8 mouse cellular contexts compared by ENCODE assay signal in the genomic region with DNA sequence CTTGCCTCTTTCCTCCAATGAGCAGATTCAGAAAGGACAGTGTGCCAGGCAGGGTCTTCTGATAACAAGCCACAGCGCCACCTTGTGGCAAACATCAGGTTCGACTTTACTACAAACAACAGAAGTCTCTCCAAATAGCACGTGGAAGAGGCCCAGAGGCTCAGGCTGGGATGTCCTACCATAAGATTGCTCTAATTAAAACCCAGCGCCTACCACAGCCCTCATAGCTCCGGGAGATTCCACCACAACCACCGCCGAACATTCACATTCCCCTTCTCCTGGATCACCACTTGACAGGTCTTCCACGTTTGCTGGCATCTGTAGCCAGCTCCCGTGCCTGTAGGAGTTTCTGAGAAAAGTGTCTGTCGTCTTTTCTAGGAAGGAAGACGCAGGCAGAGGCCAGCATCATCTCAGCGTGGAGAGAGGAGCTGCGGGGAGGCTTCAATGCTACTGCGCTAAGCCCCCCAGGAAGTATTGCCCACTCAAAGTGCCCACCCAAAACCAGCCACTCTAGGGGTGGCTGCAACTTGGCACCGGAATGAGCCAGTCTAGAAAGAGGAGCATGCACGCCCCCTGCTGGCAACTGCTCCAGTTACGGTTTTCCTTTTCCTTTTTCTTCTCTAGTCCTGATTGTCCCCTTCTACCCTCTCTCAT. TPM values are rescaled to one million over a fixed set of nuclear protein-coding genes. Genes with fewer than 3 reads are reported as not detected.
DNase-seq lines count a peak whose midpoint lies in the region; ATAC-seq lines count a peak whose summit lies in the region.

No protein-coding gene starts in this region.

- peak; percentile 83 for DNase-seq in CD4-positive helper T cell, adult 2 months (ENCODE audit: low read depth, low spot score)
- peak; percentile 74 for DNase-seq in adrenal gland, postnatal 25 days
- peak; percentile 83 for DNase-seq in neural tube, embryonic 11.5 days (ENCODE audit: low spot score)

- H3K27ac ChIP-seq in embryonic facial prominence, embryonic 12.5 days, result peak overlapping the region; percentile 38; the same call in 1 of the 2 replicates
- H3K27ac ChIP-seq in heart, embryonic 12.5 days (ENCODE audit: poor library complexity, severe bottlenecking), result peak overlapping the region; percentile 23; the same call in 1 of the 2 replicates
- H3K27ac ChIP-seq in kidney, embryonic 15.5 days, result peak overlapping the region; percentile 70
- peak overlapping the region; percentile 90 for H3K27ac ChIP-seq in liver, embryonic 15.5 days (replicated peaks)
- 0 out of 2 replicates have a peak overlapping the region, but pooled peaks have one; percentile 4 for H3K27ac ChIP-seq in neural tube, embryonic 11.5 days (ENCODE audit: low read depth, low read length)
- no peak overlapping the region; the same call in 1 of the 2 replicates for H3K27ac ChIP-seq in stomach, embryonic 16.5 days (ENCODE audit: low read length)

- H3K4me3 ChIP-seq in embryonic facial prominence, embryonic 12.5 days, result peak overlapping the region; percentile 13; the same call in 1 of the 2 replicates
- peak overlapping the region; percentile 23 for H3K4me3 ChIP-seq in heart, embryonic 12.5 days
- peak overlapping the region; percentile 22; the same call in 1 of the 2 replicates for H3K4me3 ChIP-seq in kidney, embryonic 15.5 days (replicated peaks)
- H3K4me3 ChIP-seq in liver, embryonic 15.5 days (replicated peaks), result peak overlapping the region; percentile 46
- peak overlapping the region; percentile 12; the same call in 1 of the 2 replicates for H3K4me3 ChIP-seq in neural tube, embryonic 11.5 days (ENCODE audit: low read depth, low read length)
- H3K4me3 ChIP-seq in stomach, embryonic 16.5 days (replicated peaks; ENCODE audit: low read length), result peak overlapping the region; percentile 24

- H3K9me3 ChIP-seq in embryonic facial prominence, embryonic 12.5 days, result no peaks in the 10 kb centered on the region
- no peaks in the 10 kb centered on the region for H3K9me3 ChIP-seq in heart, embryonic 12.5 days (replicated peaks)
- no peaks in the 10 kb centered on the region for H3K9me3 ChIP-seq in kidney, embryonic 15.5 days (replicated peaks)
- H3K9me3 ChIP-seq in liver, embryonic 15.5 days (replicated peaks), result no peaks in the 10 kb centered on the region
- H3K9me3 ChIP-seq in neural tube, embryonic 11.5 days (ENCODE audit: control insufficient read depth, low read length), result no peaks in the 10 kb centered on the region
- H3K9me3 ChIP-seq in stomach, embryonic 16.5 days (replicated peaks; ENCODE audit: control insufficient read depth, low read length), result no peaks in the 10 kb centered on the region

- no peaks in the 10 kb centered on the region for H3K27me3 ChIP-seq in embryonic facial prominence, embryonic 12.5 days
- no peaks in the 10 kb centered on the region for H3K27me3 ChIP-seq in heart, embryonic 12.5 days (replicated peaks)
- H3K27me3 ChIP-seq in kidney, embryonic 15.5 days, result no peaks in the 10 kb centered on the region
- H3K27me3 ChIP-seq in liver, embryonic 15.5 days, result no peaks in the 10 kb centered on the region; the same call in 1 of the 2 replicates
- H3K27me3 ChIP-seq in neural tube, embryonic 11.5 days (ENCODE audit: control insufficient read depth, insufficient read depth, low read length), result no peaks in the 10 kb centered on the region
- H3K27me3 ChIP-seq in stomach, embryonic 16.5 days (ENCODE audit: control insufficient read depth, insufficient read depth, low read length), result no peaks in the 10 kb centered on the region

- peaks cover 15% of the 10 kb centered on the region for H3K4me1 ChIP-seq in embryonic facial prominence, embryonic 12.5 days
- peaks cover 52% of the 10 kb centered on the region for H3K4me1 ChIP-seq in heart, embryonic 12.5 days (replicated peaks)
- H3K4me1 ChIP-seq in kidney, embryonic 15.5 days, result peaks cover 43% of the 10 kb centered on the region
- peaks cover 54% of the 10 kb centered on the region for H3K4me1 ChIP-seq in liver, embryonic 15.5 days (replicated peaks)
- H3K4me1 ChIP-seq in neural tube, embryonic 11.5 days (ENCODE audit: control insufficient read depth, insufficient read depth, low read length), result peaks cover 6% of the 10 kb centered on the region; the same call in 1 of the 2 replicates
- peaks cover 16% of the 10 kb centered on the region; the same call in 1 of the 2 replicates for H3K4me1 ChIP-seq in stomach, embryonic 16.5 days (ENCODE audit: control insufficient read depth, insufficient read depth, low read length)

- no peak overlapping the region for H3K9ac ChIP-seq in embryonic facial prominence, embryonic 12.5 days
- H3K9ac ChIP-seq in heart, embryonic 12.5 days, result peak overlapping the region; percentile 23; the same call in 1 of the 2 replicates
- no peak overlapping the region for H3K9ac ChIP-seq in kidney, embryonic 15.5 days
- peak overlapping the region; percentile 45 for H3K9ac ChIP-seq in liver, embryonic 15.5 days
- peak overlapping the region; percentile 39; the same call in 1 of the 2 replicates for H3K9ac ChIP-seq in neural tube, embryonic 11.5 days (ENCODE audit: low read length)
- peak overlapping the region; percentile 54 for H3K9ac ChIP-seq in stomach, embryonic 16.5 days (ENCODE audit: low read length)

- peak overlapping the region; percentile 44 for H3K4me2 ChIP-seq in embryonic facial prominence, embryonic 12.5 days (replicated peaks)
- H3K4me2 ChIP-seq in heart, embryonic 12.5 days, result peak overlapping the region; percentile 73
- H3K4me2 ChIP-seq in kidney, embryonic 15.5 days, result peak overlapping the region; percentile 60
- peak overlapping the region; percentile 79 for H3K4me2 ChIP-seq in liver, embryonic 15.5 days
- peak overlapping the region; percentile 31 for H3K4me2 ChIP-seq in neural tube, embryonic 11.5 days (ENCODE audit: low read depth)
- H3K4me2 ChIP-seq in stomach, embryonic 16.5 days (ENCODE audit: low read depth, low read length), result peak overlapping the region; percentile 53

- WGBS in embryonic facial prominence, embryonic 12.5 days, result 7% methylated on average over 17 of the region's 17 CpGs
- WGBS in heart, embryonic 12.5 days, result 6% methylated on average over 17 of the region's 17 CpGs
- 10% methylated on average over 17 of the region's 17 CpGs for WGBS in kidney, embryonic 15.5 days
- WGBS in liver, embryonic 15.5 days (ENCODE audit: insufficient replicate concordance), result 2% methylated on average over 17 of the region's 17 CpGs
- WGBS in neural tube, embryonic 11.5 days, result 11% methylated on average over 17 of the region's 17 CpGs
- WGBS in stomach, embryonic 16.5 days, result 13% methylated on average over 17 of the region's 17 CpGs

- no peak for ATAC-seq in embryonic facial prominence, embryonic 12.5 days (ENCODE audit: insufficient number of reproducible peaks, insufficient read depth, low FRiP score, low TSS enrichment)
- no peak for ATAC-seq in heart, embryonic 12.5 days (ENCODE audit: insufficient number of reproducible peaks, low FRiP score)
- no peak; the same call in 1 of the 2 replicates for ATAC-seq in kidney, embryonic 15.5 days (replicated peaks; ENCODE audit: low FRiP score)
- 0 out of 2 replicates have a peak, but pooled peaks have one; percentile 5 for ATAC-seq in liver, embryonic 15.5 days (ENCODE audit: insufficient read depth)
- 0 out of 2 replicates have a peak, but pooled peaks have one; percentile 8 for ATAC-seq in neural tube, embryonic 11.5 days (ENCODE audit: insufficient read depth, low FRiP score, low TSS enrichment)
- ATAC-seq in stomach, embryonic 16.5 days (ENCODE audit: insufficient read depth, low FRiP score), result peak; percentile 0; the same call in 1 of the 2 replicates

- H3K36me3 ChIP-seq in embryonic facial prominence, embryonic 12.5 days, result no peaks in the 10 kb centered on the region
- H3K36me3 ChIP-seq in heart, embryonic 12.5 days, result no peaks in the 10 kb centered on the region
- no peaks in the 10 kb centered on the region for H3K36me3 ChIP-seq in kidney, embryonic 15.5 days
- no peaks in the 10 kb centered on the region for H3K36me3 ChIP-seq in liver, embryonic 15.5 days (replicated peaks)
- H3K36me3 ChIP-seq in neural tube, embryonic 11.5 days (ENCODE audit: control insufficient read depth, insufficient read depth, low read length), result no peaks in the 10 kb centered on the region
- no peaks in the 10 kb centered on the region for H3K36me3 ChIP-seq in stomach, embryonic 16.5 days (ENCODE audit: control insufficient read depth, insufficient read depth, low read length)

RNA-seq across cellular contexts. Expression of gene Comtd1, which starts 4.8 kb away (rescaled TPM):
- total RNA-seq in adrenal gland, postnatal 25 days (2021), result 67.2 and 75.0 TPM in 2 replicates
- 20.1 and 22.1 TPM in 2 replicates for polyA plus RNA-seq in embryonic facial prominence, embryonic 12.5 days (2016; fragmentation: Nextera tagmentation; extraction: Ambion mirVana)
- polyA plus RNA-seq in heart, embryonic 12.5 days (2016; fragmentation: Nextera tagmentation; extraction: Ambion mirVana), result 40.8 and 43.5 TPM in 2 replicates
- polyA plus RNA-seq in kidney, embryonic 15.5 days (2015; fragmentation: Nextera tagmentation; extraction: Ambion mirVana), result 26.2 TPM in 2 replicates
- 19.5 and 20.1 TPM in 2 replicates for polyA plus RNA-seq in liver, embryonic 15.5 days (2015; fragmentation: Nextera tagmentation; extraction: Ambion mirVana)
- polyA plus RNA-seq in neural tube, embryonic 11.5 days (2014; fragmentation: Nextera tagmentation; extraction: Ambion mirVana), result 14.0 and 16.0 TPM in 2 replicates
- 36.8 and 39.0 TPM in 2 replicates for polyA plus RNA-seq in stomach, embryonic 16.5 days (2015; fragmentation: Nextera tagmentation; extraction: Ambion mirVana)

RNA-seq across cellular contexts. Expression of gene Vdac2, which starts 28.5 kb away (rescaled TPM):
- total RNA-seq in adrenal gland, postnatal 25 days (2021), result 168 and 205 TPM in 2 replicates
- 231 and 240 TPM in 2 replicates for polyA plus RNA-seq in embryonic facial prominence, embryonic 12.5 days (2016; fragmentation: Nextera tagmentation; extraction: Ambion mirVana)
- 444 and 446 TPM in 2 replicates for polyA plus RNA-seq in heart, embryonic 12.5 days (2016; fragmentation: Nextera tagmentation; extraction: Ambion mirVana)
- 318 and 328 TPM in 2 replicates for polyA plus RNA-seq in kidney, embryonic 15.5 days (2015; fragmentation: Nextera tagmentation; extraction: Ambion mirVana)
- 110 and 121 TPM in 2 replicates for polyA plus RNA-seq in liver, embryonic 15.5 days (2015; fragmentation: Nextera tagmentation; extraction: Ambion mirVana)
- 297 and 310 TPM in 2 replicates for polyA plus RNA-seq in neural tube, embryonic 11.5 days (2014; fragmentation: Nextera tagmentation; extraction: Ambion mirVana)
- 289 and 297 TPM in 2 replicates for polyA plus RNA-seq in stomach, embryonic 16.5 days (2015; fragmentation: Nextera tagmentation; extraction: Ambion mirVana)

Comparison
In these comparisons a context has a peak if more than half of its experiments do, and no peak if none do; other contexts are left out.
1. ATAC-seq: peak in liver, embryonic 15.5 days (single experiment), neural tube, embryonic 11.5 days (single experiment) and stomach, embryonic 16.5 days (single experiment); none in embryonic facial prominence, embryonic 12.5 days (single experiment), heart, embryonic 12.5 days (single experiment) and kidney, embryonic 15.5 days (single experiment).
2. H3K9ac ChIP-seq: peak in heart, embryonic 12.5 days (single experiment), liver, embryonic 15.5 days (single experiment), neural tube, embryonic 11.5 days (single experiment) and stomach, embryonic 16.5 days (single experiment); none in embryonic facial prominence, embryonic 12.5 days (single experiment) and kidney, embryonic 15.5 days (single experiment).
3. Peak in every context shown above with its lines, with median percentiles within 50 percentile points of each other: DNase-seq, H3K4me2 ChIP-seq and H3K4me3 ChIP-seq.